Mouse (Mus musculus): ENCODE results near the gene Rpl6.

Rpl6 gene

DNA sequence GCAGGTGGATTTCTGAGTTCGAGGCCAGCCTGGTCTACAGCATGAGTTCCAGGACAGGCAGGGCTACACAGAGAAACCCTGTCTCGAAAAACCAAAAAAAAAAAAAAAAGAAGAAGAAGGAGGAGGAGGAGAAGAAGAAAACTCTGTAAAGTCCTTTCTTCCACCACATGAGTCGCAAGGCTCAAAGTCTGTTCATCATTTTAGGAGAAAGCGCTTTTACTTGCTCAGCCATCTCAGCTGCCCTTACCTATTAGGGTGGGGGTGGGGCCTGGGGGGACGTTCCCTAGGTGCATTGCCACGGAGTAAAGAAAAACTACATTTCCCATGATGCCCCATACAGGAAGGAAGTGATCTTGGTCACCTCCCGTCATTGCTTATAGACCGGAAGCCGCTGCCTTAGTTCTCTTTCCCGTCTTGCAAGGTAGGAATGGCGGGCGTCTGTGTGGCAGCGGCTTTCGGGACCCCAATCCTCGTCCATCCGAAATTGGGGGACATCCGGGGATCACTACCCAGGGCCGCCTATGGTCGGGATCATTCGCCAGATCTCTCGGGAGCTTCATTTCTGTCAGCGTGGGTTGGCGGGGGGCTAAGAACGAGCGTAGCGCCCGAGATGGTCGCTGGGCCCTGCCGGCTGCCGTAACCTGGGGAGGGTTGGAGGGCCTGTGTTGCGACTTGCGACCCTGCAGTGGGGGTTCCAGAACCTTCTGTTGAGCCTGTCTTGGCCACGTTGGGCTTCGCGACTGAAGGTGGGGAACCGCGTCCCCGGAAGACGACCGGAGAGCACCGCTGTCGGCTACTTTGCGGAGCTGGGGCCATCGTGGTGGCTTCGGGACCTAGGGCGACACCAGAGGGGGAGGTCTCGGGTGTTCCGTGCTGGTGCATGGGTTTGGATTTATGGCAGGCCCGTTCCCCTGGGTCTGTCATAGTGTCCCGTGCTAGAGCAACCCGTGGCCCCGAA is at the start of gene Rpl6:
Gene Rpl6 (plus strand): TSS at position 350 of the 958 bp plus-strand sequence.
- DNase-seq (ENCODE audit: low read depth): peak; percentile 51

DNA sequence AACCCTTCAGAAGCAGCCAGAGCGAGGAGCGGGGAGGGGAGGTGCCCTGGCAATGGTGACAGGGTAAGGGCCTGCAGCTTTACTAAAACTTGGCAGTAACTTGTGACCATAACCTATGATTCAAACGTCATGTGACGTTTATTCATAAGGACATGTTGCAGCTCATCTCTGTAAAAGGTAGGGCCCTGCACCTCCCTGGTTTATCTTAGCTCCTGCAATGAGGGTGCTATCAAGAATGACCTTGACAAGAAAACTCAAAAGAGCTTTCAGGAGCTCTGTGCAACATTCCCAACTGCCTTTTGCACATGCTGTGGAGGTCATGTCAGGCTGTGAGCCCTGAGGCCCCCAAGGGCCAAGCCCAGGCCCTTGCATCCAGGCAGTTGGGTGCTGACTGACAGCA is 48.2 kb upstream of the Rpl6 start:
- no peak for DNase-seq (ENCODE audit: low read depth)

DNA sequence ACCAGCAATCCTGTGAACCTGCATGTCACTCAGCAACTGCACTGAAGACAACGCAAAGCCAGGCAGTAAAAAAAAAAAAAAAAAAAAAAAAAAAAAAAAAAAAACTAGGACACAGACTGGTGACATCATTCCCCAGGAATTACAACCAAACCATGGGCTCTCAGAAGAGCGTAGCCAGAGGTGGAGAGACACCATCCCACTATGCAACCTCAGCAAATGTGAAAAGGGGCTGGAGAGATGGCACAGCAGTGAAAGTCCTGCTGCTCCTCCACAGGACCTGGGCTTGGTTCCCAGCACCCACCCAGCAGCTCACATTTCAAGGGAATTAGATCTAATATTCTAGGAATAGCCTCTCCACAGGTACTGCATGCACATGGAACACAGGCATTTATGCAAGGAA is 47.3 kb upstream of the Rpl6 start:
- peak; percentile 16 for DNase-seq (ENCODE audit: low read depth)

DNA sequence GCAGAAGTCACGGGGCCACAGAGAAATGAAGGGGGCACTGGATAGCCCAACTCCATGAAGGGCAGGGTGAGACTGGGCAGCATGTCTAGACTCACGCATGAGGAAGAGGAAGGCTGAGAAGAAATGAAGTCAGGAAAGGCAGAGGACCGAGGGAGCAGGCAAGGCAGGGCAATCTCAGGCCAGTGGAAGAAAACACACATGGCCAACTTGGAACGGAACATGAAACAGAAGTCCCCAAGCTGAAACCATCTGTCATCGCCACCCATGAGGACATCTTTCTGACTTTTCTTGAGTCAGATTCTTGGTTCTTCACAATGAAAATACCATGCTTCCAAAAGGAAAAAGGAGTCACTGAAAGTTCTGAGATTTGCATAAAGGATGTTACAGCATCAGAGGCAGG is 46.8 kb upstream of the Rpl6 start:
- DNase-seq (ENCODE audit: low read depth): no peak

DNA sequence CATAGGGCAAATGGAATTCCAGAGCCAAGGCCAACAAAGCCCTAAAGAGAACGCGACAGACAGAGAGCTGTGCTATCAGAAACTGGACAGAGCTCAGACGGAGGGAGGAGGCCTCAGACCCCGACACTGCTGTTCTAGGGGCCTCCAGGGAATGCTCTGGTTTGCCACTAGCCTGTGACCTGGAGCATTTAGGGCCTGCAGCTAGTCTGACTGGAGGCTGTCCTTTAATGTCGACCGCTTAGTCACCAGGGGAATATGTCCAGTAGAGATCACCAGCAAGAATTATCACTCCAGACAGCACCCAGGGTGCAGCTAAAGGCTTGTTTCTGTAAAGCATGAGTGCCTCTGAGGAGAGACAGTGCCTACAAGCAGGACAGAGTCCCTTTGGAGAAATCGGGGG is 45.3 kb upstream of the Rpl6 start:
- DNase-seq (ENCODE audit: low read depth): no peak

DNA sequence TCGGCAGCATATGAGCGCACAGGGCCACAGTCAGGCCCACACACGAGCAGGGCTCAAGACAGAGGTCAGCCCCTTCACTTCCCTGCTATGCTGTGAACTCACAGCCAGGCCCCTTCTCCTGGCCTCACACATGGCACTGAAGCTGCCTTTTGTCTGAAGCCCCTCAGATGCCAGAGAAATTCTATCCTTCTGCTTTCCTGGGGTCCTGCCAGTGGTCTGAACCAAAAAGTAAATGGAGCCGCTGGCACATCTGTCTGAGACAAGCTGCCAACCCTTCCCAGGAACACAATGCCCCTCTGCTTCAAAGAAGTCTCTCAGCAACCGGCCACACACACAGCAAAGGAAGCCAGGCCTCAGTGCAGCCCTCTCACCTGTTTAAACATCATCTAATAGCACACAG is 42.0 kb upstream of the Rpl6 start:
- DNase-seq (ENCODE audit: low read depth): no peak

DNA sequence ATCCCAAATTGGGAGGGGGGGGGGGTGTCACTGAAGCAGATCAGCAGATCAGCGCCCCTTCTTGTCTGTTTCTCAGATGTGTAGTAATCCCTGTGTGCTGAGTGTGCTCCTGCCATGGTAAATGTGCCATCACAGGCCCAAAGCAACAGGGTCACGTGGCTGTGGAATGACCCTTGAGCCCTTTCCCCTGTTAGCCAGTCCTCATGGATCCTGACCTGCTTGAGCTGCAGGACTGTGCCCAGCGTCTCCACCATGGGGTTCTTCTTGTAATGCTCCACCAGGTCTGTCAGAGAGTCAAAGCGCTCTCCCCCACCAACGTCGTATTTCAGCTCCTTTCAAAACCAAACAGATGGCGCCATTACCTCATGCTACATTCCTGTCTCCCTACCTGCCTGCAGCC is 41.4 kb upstream of the Rpl6 start:
- no peak for DNase-seq (ENCODE audit: low read depth)

DNA sequence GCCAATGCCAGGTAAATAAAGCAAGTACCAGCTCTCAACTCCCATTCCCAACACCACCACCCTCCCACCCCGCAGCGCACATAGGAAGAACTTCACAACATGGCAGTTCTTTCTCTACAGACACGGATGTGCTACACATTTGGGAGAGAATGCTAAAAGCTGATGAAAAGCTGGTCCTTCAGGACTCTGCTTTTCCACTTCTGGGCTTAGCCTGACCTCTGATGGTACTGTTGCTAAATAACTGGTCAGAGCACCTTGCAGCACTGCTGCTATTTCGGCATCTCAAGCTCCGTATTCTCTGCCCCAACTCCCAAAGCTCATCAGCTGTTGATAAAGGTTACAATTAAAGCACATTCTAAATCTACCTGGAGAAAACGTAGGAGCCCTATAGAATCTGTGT is 37.4 kb upstream of the Rpl6 start:
- no peak for DNase-seq (ENCODE audit: low read depth)

DNA sequence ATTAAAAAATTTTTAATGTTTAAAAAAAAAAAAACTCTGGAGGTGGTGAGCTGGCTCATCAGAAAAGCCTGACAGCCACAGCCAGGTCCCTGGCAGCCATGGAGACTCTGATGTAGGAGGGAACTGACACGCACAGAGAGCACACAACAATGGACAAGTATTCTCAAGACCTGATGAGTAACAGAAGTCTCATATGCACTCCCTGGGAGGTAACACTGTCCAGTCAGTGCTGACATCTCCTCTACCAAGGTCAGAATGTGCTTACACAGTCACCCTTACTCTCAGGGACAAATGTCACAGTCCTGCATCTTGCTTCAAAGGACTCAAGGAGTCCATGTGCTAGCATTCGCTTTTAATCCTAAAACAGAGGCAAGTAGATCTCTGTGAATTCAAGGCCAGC is 34.7 kb upstream of the Rpl6 start:
- no peak for DNase-seq (ENCODE audit: low read depth)

DNA sequence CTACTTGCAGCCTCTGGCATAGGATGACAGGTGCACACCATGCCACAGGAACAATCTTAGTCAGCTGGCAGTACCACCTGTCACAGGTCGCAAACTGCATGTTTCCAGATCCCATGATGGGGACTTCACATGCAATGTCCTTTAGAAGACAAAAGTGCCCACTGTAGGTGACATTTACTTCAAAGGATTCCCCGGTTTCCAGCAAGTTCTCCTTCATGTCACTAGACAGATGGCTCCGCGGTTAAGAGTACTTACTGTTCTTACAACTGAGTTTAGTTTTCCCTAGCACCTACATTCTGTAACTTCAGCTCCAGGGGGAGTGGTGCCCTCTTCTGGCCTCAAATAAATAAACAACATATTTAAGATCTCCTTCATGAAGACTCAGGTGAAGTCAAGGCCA is 31.4 kb upstream of the Rpl6 start:
- no peak for DNase-seq (ENCODE audit: low read depth)

DNA sequence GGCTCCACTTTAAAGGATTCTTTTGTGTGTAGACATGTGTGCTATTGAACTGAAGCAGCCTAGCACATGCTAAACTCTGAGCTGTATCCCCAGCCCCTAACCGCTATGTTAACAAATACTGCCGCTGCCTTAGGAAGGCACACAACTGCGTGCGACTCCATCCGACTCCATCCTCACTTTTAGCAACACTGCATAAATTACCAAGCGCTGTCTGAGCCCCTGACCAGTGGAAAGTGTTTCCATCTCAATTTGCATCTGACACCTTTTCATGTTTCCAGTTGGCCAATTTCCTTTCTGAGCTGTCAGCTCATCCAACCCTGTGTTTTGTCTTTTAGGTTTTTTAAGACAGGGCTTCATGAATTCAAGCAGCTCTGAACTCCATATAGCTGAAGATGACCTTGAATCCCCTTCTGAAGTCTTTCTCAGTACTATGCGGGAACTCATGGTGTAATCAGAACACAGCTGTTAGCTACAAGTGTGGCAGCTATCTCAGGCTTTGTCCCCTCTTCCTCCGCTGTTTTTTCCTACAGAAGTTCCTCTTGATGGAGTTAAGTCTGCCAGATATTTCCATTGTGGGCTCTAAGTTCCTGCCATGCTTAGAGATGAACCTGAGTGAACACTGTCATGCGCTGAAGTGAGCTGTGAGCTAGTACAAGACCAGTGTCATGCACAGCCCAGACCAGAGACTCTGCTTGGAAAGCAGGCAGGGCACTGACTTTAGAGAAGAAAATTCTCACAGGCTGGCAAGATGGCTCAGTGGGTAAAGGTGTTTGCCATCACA is 25.0 kb upstream of the Rpl6 start:
- DNase-seq (ENCODE audit: low read depth): no peak

DNA sequence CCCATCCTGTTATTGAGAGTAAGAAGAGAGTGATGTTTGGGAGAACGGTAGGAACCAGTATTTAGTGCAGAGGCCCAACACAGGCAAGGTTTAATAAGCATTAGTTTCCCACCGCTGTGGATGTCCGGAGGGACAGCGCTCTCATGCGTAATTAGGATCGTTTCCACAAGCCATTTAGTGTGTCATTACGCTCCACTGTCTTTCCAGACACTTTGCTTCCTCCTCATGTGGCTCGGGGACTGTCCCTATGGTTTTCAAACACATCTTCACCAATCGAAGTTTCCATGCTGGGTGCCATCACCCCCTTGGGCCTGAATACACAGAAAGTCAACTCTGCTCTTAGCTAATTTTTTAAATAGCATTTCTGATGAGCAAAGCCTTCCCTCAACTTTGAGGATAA is 21.0 kb upstream of the Rpl6 start:
- DNase-seq (ENCODE audit: low read depth): no peak

DNA sequence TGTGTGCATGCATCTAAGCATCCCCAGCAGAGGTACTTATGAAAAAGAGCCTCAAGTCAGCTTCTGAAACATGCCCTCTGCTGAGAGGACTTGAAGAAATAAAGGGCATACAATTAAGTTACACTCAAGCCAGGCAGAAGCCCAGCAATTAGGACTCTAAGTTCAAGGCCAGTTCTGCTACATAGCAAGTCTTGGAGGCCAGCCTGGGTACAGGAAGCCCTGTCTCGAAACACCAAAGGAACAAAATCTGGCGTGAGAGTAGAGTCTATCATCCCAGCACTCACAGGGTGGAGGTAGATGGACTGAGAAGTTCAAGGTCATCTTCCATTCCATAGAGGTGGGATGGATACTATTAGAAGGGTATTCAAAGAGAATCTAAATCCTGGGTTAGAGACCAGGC is 19.9 kb upstream of the Rpl6 start:
- DNase-seq (ENCODE audit: low read depth): no peak

DNA sequence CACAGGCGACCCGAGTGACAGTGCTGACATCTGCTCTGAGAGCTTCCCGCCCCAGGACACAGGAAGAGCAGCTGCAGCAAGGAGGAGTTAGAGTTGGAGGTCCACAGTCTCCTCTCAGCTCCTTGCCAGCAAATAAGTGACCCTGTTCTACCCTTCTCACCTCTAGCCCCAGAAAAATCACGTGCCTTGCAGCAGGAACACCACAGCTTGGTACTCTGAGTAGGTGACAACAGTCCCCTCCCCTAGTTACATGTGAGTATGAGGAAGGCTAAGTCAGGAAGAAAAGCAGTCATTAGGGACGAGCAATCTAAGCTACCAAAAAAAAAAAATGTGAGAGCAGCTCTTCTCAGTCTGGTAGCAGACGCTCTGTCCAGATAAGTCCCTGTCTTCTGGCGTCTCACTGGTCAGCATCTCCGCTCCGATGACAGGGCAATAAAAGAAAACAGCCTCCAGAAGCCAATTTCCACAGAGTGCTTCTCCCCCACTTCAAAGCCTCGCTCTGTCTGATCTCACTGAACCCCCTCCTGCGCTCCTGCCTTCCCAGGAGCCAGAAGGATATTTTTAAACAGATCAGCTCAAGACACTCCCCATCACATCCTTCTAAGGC is 19.2 kb upstream of the Rpl6 start:
- DNase-seq (ENCODE audit: low read depth): no peak

DNA sequence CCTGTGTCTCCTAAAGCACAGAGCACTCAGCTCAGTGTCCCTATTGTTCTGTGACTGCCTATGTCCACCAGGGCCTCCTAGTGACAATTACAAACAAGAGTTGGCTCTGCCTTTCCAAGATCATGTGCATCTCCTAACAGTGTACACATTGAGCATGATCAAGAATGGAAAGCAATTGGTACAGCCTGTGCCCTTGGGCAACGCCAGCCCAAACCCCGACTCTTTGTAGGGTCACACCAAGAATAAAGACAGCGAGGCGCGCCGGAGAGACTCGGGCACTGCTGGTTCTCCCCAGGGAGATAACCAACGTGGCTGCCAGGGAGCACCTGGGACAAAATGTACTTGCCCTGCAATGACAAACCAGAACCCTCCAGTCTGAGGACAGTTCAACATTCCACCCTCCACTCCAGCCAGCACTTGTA is 16.7 kb upstream of the Rpl6 start:
- no peak for DNase-seq (ENCODE audit: low read depth)

DNA sequence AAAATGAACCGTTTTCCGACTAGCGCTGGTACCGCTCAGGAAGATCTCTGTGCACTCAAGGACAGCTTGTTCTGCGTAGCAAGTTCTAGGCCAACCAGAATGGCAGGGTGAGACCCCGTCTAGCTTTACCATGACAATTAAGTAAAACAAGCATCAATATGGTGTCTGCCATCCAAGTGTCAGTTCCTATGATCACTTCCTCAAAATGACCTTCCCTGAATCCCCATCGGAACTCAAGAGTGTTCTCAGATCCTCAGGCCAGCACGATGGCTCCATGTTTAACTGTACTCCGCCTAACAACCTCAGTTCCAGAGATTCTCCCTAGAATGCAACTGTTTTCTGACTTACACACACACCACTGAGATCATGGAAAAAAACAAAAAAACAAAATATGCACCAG is 16.0 kb upstream of the Rpl6 start:
- no peak for DNase-seq (ENCODE audit: low read depth)

DNA sequence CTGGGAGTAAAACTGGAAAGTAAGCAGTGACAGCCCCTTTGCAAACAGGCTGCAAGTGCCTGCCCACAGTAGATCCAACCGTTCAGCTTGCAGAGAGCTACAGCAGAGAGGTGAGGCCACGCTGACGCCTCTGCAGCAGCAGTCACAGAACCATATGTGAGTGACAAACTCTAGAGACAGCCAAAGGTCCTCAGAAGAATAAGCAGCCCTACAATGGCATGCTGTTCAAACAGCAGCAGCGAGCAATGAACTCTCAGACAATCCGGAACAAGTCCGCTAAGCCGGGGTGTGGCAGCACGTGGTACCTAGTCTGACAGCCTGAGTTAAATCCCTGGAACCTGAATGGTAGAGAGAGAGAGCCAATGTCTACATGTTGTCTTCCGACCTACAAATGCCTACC is 15.1 kb upstream of the Rpl6 start:
- no peak for DNase-seq (ENCODE audit: low read depth)

DNA sequence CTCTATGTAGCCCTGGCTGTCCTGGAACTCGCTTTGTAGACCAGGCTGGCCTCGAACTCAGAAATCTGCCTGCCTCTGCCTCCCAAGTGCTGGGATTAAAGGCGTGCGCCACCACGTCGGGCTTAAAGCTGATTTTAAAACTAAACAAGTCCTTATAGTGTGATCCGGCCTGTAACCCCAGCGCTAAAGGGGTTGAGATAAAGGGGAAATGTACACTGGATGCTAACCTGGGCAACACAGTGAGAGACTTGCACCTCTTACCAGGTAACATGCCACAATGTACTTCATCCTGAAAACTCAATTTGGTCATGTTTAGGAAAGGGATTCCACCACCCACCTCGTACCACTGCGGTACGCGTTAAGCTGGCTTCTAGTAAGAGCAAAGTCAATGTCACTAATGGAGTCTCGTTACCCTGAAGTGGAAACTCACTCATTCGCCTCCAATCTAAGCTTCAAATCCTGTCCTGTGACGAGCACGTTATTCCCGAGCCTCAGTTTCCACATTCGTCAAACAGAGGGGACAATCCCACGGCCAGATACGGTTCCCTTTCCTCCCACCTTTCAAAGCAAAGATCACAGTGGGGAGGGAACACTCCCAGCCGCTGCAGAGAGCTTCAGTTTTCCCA is 14.0 kb upstream of the Rpl6 start:
- DNase-seq (ENCODE audit: low read depth): no peak

DNA sequence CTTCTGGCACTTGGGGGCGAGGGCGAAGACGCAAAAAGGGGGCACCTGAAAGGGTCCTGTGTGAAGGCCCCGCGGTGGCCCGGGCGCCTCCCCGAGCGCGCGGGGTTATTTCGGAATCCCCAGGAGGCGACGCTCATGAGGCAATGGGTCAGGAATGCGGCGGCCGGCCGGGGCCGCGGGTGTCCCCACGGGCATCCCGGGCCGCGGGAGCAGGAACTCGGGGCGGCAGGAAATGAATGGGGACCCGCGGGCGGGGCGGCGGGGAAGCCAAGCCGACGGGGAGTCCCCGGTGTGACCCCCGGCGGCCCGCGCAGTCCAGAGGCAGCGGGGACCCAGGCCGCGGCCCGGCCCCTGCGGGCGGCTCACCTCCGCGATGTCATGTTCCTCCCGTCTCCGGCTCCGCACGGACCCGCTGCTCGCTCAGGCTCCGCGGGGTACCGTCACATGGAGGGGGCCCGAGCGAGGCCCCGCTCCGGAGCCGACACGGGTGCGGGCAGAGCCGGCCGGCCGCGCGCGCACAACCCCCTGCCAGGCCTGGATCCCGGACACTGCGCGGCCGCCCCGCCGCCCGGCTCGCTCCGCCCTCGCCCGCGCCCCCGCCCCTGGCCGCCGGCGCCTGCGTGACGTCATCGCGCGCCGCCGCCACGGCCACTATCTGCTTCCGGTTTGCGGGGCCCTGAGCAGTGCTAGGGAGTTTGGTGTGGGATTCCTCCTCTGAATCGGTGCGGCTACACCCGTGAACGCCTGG is 13.3 kb upstream of the Rpl6 start, which contains the start of gene Ptpn11:
Gene Ptpn11 (minus strand): TSS at position 562 of the 748 bp plus-strand sequence.
- DNase-seq (ENCODE audit: low read depth): no peak

DNA sequence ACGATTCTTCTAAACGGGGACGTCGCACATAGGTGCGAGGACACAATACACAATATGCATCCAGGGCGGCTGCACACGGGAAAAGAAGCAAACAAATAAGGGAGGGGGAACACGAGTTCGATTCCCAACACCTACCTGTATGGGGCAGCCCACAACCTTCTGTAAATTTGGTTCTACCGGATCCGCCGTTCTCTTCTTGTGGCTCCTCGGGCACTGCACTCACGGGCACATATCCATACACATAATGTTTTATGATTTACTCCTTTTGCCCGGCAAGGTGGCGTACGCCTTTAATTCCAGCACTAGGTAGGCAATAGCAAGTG is 12.7 kb upstream of the Rpl6 start:
- no peak for DNase-seq (ENCODE audit: low read depth)

DNA sequence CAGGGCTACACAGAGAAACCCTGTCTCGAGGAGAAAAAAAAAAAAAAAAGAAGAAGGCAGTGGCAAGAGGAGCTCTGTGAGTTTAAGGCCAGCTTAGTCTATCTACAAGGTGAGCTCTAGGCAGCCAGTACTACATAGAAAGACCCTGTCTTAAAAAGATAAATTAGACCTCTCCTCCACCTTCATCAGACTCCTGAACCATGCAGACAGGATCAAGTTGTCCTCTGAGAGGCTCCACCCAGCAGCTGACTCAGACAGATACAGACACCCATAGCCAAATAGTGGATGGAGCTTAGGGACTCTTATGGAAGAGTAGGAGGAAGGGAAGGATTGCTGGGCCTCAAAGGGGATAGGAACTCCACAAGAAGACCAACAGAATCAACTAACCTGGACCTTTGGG is 10.1 kb upstream of the Rpl6 start:
- DNase-seq (ENCODE audit: low read depth): no peak

DNA sequence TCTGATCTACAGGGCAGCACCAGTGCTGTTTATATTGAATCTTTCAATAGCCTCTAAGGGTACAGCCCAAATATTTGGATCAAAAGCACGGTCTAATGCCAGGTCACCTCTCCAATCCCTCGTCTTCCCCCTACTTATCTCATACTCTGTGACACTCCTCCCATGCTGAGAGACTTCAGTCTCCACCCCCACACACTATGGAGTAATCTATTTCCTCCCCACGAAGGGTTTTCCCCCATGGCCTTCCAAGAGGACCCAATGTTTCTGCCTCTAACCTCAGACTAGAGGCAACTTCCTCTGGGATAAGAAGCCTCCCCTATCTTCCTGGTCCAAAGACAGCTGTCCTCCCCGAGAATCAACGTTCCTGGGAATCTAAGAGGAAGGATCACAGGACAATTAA is 7.5 kb upstream of the Rpl6 start:
- DNase-seq (ENCODE audit: low read depth): no peak

Measured in fibroblast of lung, adult 2 months (primary cell).